Mouse (Mus musculus): ENCODE results near the gene Cyp2w1. TPM values are rescaled to one million over a fixed set of nuclear protein-coding genes. Genes with fewer than 3 reads are reported as not detected.
A peak's percentile ranks its signal among the peaks of the same experiment; 100 is the strongest.

The Cyp2w1 gene
- total and polyA plus RNA-seq, 2 experiments from 2014 or later, result not detected

DNA sequence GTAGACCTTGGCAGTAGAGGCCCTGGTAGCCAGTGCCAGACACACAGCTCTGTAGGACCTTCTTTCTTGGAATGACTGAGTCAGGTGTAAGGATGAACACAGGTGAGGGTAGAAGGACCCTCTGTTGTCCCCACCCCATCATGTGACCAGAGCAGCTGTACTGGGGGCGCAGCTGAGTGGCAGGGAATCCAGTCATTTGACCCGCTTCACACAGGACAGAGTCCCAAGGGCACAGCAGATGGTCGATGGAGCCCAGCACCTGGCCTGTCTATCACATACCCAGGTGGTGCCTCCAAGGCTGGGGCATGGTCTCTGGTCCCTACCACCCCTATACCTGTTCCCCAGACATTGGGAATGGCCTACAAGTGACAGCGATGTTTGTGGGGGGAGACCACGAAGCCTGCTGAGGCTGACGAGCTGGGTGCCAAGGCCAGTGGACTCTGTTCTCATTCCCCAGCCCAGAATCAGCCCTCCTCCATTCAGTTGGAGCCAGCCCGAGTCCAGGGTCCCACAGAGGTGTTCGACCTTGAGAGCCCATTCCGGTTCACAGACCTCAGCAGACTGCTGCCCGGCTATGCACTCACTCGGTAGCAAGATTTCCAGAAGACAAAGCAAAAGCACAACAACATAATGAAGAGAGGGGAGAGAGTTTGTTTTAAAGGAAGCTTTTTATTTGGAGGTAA lies 16.4 kb downstream of the Cyp2w1 start:
- H3K4me3 ChIP-seq (ENCODE audit: low read length), result no peak overlapping the region
- H3K27ac ChIP-seq, result no peak overlapping the region
- H3K9ac ChIP-seq (replicated peaks; ENCODE audit: low read length), result peak overlapping the region; percentile 3; the same call in 1 of the 2 replicates
- H3K36me3 ChIP-seq (ENCODE audit: insufficient read depth, low read length), result no peaks in the 10 kb centered on the region
- ATAC-seq, result no peak
- no peak for TF ChIP-seq CTCF (IDR thresholded peaks at IDR 0.05; ENCODE audit: low read depth)
- H3K4me2 ChIP-seq (ENCODE audit: low read depth, low read length), result no peak overlapping the region
- no peak for DNase-seq (ENCODE audit: low spot score)
- no peaks in the 10 kb centered on the region for H3K9me3 ChIP-seq (ENCODE audit: low read length)
- WGBS, result 73% methylated on average over 11 of the region's 11 CpGs
- H3K4me1 ChIP-seq (ENCODE audit: insufficient read depth, low read length), result peaks cover 19% of the 10 kb centered on the region
- H3K27me3 ChIP-seq (ENCODE audit: insufficient read depth, low read length), result no peaks in the 10 kb centered on the region

DNA sequence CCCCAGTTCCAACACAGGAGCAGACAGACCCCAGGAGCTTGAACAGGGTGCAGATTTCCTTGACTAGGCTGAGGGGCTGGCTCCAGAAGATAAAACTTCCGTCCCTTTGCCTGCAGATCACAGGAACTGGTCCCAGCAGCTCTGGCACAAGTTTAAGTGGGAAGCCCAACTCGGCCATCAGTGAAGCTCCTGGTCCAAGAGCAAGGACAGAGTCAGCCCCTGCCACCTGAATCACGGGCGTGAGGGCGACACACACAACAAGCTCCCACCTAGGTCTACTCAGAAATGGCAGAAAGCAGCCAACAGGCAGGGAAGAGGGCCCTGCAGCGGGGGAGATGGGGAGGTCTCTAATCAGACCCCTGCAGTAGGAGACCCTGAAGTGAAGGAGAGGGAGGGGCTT lies 17.9 kb downstream of the Cyp2w1 start:
- ATAC-seq (no peak), DNase-seq (ENCODE audit: low spot score) (no peak)
- H3K9me3 ChIP-seq (ENCODE audit: low read length), result no peaks in the 10 kb centered on the region
- TF ChIP-seq CTCF (IDR thresholded peaks at IDR 0.05; ENCODE audit: low read depth), result no peak
- no peak overlapping the region for H3K9ac ChIP-seq (replicated peaks; ENCODE audit: low read length)
- peaks cover 16% of the 10 kb centered on the region for H3K4me1 ChIP-seq (ENCODE audit: insufficient read depth, low read length)
- no peak overlapping the region for H3K27ac ChIP-seq
- no peaks in the 10 kb centered on the region for H3K36me3 ChIP-seq (ENCODE audit: insufficient read depth, low read length)
- no peak overlapping the region for H3K4me3 ChIP-seq (ENCODE audit: low read length)
- no peak overlapping the region; the same call in 1 of the 2 replicates for H3K4me2 ChIP-seq (ENCODE audit: low read depth, low read length)
- H3K27me3 ChIP-seq (ENCODE audit: insufficient read depth, low read length), result no peaks in the 10 kb centered on the region
- 86% methylated on average over 6 of the region's 6 CpGs for whole genome bisulfite sequencing

DNA sequence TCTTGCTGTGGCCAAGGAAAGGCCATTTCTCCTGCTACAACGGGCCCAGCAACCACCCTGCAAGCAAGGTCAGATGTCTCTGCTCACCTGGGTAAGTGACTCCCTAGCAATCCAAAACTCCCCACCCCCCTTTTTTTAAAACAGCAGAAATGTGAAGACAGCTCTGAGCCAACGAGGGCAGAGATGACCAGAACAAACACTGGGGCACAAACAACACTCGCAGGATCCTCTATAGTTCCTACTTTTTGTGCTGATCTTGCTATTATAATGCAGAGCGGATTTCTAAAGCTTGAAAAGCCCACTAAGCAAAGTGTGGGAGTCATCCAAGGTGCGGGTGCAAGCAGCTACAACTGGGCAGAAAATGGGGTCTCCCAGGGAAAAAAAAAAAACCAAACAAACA lies 18.7 kb downstream of the Cyp2w1 start:
- peak overlapping the region; percentile 91; the same call in 1 of the 2 replicates for H3K27ac ChIP-seq
- ATAC-seq (no peak), DNase-seq (ENCODE audit: low spot score) (no peak)
- H3K9me3 ChIP-seq (ENCODE audit: low read length), result no peaks in the 10 kb centered on the region
- WGBS, result 60% methylated on average over 5 of the region's 5 CpGs
- H3K4me1 ChIP-seq (ENCODE audit: insufficient read depth, low read length), result peaks cover 16% of the 10 kb centered on the region
- H3K27me3 ChIP-seq (ENCODE audit: insufficient read depth, low read length), result no peaks in the 10 kb centered on the region
- no peak for TF ChIP-seq CTCF (IDR thresholded peaks at IDR 0.05; ENCODE audit: low read depth)
- H3K36me3 ChIP-seq (ENCODE audit: insufficient read depth, low read length), result no peaks in the 10 kb centered on the region
- H3K9ac ChIP-seq (replicated peaks; ENCODE audit: low read length), result peak overlapping the region; percentile 89; the same call in 1 of the 2 replicates
- H3K4me2 ChIP-seq (ENCODE audit: low read depth, low read length), result peak overlapping the region; percentile 94
- H3K4me3 ChIP-seq (ENCODE audit: low read length), result peak overlapping the region; percentile 70

DNA sequence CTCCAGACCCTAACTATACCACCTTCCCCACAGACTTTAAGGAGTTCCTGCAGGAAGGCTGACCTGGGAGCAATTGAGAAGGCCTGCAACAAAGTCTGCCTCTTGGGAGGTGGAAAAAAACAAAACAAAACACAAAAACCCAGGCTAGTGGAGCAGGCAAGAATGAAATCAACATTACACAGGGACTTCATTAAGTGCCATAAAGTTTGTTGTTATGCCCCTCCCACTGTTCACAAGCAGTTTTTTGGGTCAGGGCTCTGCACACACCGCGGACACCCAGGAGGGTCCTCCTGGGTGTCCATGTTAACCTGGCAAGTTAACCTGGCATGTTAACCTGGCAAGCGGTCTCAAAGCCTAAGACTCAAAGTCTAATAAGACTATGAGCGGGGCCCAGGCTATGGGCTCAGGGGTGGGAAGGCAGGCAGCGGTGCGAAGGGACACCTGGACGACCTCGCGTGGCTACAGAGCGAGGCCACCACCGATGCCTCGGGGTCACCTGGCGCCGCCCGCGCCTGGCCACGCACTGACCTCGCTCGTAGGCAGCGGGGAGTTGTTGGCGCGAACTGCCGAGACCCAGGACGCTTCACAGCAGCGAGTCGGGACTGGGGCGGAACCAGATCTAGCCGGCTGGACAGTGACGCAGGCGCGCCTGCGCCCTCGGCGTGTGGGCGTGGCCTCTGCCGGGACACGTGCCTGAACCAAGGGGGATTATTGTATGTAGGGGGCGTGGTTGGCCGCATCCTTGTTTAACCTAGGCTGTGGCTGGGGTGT lies 19.4 kb downstream of the Cyp2w1 start:
- no peaks in the 10 kb centered on the region for H3K36me3 ChIP-seq (ENCODE audit: insufficient read depth, low read length)
- peak overlapping the region; percentile 89 for H3K9ac ChIP-seq (replicated peaks; ENCODE audit: low read length)
- peak overlapping the region; percentile 94 for H3K4me2 ChIP-seq (ENCODE audit: low read depth, low read length)
- DNase-seq (ENCODE audit: low spot score) (peak; percentile 95), ATAC-seq (peak; percentile 98)
- peak overlapping the region; percentile 70 for H3K4me3 ChIP-seq (ENCODE audit: low read length)
- no peaks in the 10 kb centered on the region for H3K27me3 ChIP-seq (ENCODE audit: insufficient read depth, low read length)
- H3K4me1 ChIP-seq (ENCODE audit: insufficient read depth, low read length), result peaks cover 16% of the 10 kb centered on the region
- 3% methylated on average over 39 of the region's 39 CpGs for WGBS
- TF ChIP-seq CTCF (IDR thresholded peaks at IDR 0.05; ENCODE audit: low read depth), result peak; percentile 27; the same call in 1 of the 2 replicates
- H3K9me3 ChIP-seq (ENCODE audit: low read length), result no peaks in the 10 kb centered on the region
- peak overlapping the region; percentile 91 for H3K27ac ChIP-seq

DNA sequence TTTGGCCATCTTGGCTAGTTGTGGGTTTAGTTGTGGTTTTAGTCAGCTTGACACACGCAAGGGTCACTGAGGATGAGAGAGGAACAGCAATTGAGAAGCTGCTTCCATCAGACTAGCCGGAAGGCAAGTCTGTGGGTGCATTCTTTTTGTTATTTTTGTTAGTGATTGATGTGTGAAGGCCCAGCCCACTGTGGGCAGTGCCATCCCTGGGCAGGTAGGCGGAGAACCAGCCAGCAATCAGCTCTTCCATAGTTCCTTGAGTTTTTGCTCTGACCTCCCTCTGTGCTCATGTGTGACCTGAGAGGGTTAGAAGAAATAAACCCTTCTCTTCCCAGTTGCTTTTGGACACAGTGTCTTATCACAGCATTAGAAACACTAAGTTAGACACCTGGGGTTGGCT lies 20.7 kb downstream of the Cyp2w1 start:
- Histone ChIP-seq H3K9me3 (ENCODE audit: low read length) (no peaks in the 10 kb centered on the region), H3K27me3 (ENCODE audit: insufficient read depth, low read length) (no peaks in the 10 kb centered on the region), H3K9ac (replicated peaks; ENCODE audit: low read length) (no peak overlapping the region), H3K4me2 (ENCODE audit: low read depth, low read length) (no peak overlapping the region; the same call in 1 of the 2 replicates), H3K4me3 (ENCODE audit: low read length) (no peak overlapping the region), H3K27ac (no peak overlapping the region), H3K36me3 (ENCODE audit: insufficient read depth, low read length) (no peaks in the 10 kb centered on the region), H3K4me1 (ENCODE audit: insufficient read depth, low read length) (peaks cover 16% of the 10 kb centered on the region)
- WGBS, result 83% methylated on average over 3 of the region's 3 CpGs
- DNase-seq (ENCODE audit: low spot score) (no peak), ATAC-seq (no peak)
- no peak for TF ChIP-seq CTCF (IDR thresholded peaks at IDR 0.05; ENCODE audit: low read depth)

DNA sequence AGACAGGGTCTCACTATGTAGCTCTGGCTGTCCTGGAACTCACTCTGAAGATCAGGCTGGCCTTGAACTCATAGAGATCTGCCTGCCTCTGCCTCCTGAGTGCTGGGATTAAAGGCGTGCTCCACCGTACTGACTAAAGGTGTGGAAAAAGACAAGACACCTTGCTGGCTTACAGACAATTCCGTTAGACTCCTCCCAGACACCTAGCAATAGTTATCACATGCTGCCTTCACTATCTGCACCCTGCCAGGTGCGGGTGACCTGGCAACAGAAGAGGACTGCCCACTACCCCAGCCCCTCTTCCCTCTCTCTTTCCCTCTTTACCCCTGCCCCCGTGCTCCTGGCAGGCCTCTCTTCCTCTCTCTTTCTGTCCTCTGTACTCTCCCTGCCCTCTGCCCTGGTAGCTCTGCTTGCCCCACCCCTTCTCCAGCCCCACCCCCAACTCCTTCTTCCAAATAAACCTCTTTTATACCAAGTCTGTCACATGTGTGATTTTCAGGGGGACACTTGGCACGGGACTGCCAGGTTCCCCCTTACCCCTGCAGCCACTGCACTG lies 21.6 kb downstream of the Cyp2w1 start:
- WGBS, result 81% methylated on average over 6 of the region's 6 CpGs
- H3K4me2 ChIP-seq (ENCODE audit: low read depth, low read length), result no peak overlapping the region
- TF ChIP-seq CTCF (IDR thresholded peaks at IDR 0.05; ENCODE audit: low read depth), result no peak
- no peak overlapping the region for H3K4me3 ChIP-seq (ENCODE audit: low read length)
- H3K27me3 ChIP-seq (ENCODE audit: insufficient read depth, low read length), result no peaks in the 10 kb centered on the region
- H3K9me3 ChIP-seq (ENCODE audit: low read length), result no peaks in the 10 kb centered on the region
- H3K36me3 ChIP-seq (ENCODE audit: insufficient read depth, low read length), result no peaks in the 10 kb centered on the region
- DNase-seq (ENCODE audit: low spot score), result no peak
- peaks cover 18% of the 10 kb centered on the region for H3K4me1 ChIP-seq (ENCODE audit: insufficient read depth, low read length)
- no peak for ATAC-seq
- no peak overlapping the region for H3K27ac ChIP-seq
- H3K9ac ChIP-seq (replicated peaks; ENCODE audit: low read length), result no peak overlapping the region
